Mouse (Mus musculus) urinary bladder, postnatal 4 days (tissue): Measurements from ENCODE around the gene Cyp46a1.
A peak's percentile ranks its signal among the peaks of the same experiment; 100 is the strongest.

Experiments
- DNase-seq, 2 experiments: peaks; one replicate each; pipeline ENCODE4 v3.0.0; 2021 to 2022; ENCODE audit warnings: low spot score in 2 of 2

Cyp46a1 gene

DNA sequence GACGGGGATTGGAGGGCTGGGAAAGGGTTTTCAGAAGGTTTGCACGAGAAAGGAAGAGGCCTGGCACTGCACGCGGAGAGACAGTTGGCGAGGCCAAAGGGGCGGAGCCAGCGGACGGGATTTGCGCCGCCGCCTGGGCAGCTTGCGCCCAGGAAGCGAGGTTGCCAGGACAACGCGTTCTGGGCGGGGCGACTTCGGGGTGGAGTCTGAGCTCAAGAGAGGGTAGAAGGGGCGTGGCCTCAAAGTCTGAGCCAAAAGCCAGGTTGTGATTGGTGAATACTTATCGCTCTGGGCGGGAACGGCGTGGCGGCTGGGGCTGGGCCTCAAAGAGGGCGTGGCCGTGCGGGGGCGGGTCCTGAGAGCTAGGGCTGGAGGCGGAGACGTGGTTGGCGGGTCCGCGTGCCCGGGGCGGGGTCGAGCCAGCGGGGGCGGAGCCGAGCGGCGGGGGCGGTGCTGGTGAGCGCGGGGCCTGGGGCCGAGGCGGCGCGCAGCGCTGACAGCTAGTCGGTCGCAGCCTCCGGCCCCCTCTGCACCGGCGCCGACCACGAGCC lies at the start of gene Cyp46a1:
TSS of gene Cyp46a1 (plus strand) at position 487 of the 551 bp plus-strand sequence.
- DNase-seq = peak; percentile 100

DNA sequence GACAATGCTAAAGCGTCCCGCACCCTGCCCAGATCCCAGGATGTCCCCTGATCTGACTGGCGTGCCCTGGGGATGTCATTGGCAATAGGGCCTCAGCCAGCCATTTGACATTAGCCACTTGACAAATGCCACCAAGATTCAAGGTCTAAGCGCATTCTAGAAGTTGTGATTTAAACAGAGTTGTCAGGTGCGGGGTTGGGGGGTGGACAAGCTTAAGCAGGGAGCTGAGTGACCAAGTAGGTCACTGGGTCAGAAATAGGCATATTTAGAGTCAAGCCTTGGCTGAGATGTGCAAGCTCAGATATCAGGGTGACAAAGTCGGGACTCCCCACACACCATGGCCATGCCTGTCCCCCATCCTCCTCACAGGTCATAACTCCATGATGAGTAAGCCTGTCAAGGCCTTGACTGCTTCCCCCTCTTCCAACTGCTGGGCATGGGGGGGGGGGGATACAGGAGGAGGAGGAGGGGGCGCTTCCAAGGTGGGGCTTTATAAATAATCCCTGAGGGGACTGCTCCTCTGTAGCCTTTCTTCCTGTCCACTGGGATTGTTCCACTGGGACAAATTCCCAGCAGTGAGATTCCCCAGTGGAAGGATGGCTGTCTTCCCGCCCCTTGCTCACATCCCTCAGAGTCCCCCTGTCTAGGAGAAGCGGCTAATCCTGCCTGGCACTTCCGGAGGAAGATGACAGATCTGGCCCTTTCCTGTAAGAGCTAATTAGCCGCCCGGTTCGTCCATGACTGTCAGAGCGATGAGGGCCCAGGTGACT lies 49.5 kb upstream of the Cyp46a1 start:
- no peak for DNase-seq

DNA sequence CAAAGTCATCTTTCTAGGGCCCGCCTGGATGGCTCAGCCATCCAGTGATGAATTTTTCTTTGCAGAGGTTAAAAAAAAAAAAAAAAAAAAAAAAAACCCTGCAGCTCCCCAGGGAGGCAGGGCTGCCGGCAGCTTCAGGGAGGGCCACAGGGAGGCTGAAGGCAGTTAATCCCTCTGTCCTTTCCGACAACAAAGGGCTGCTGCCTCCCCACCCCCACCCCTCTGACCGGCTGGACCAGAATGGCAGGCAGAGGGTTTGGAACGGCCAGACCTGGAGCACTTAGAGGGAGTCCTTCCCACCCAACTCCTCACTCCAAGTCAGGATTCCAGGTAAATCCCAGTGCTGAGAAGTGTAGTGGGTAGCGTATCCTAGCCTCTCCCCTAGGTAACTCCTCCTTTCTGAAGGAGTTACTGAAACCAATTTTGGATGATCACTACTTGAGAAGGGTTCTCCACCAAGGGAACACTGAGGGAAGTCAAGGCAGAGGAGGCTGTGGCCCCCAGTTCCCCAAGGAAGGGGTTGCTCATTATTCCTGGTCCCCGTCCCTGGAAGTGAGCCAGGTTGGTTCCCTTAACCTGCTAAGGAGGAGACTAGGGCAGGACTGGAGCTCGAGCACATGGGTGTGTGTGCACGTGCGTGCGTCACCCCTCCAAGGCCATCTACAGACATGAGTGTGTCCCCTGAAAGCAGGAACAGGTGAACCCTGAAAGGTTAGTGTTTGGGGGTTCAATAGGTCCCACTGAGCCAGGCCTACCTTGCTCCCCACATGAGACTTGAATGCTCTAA lies 48.8 kb upstream of the Cyp46a1 start:
- no peak for DNase-seq

DNA sequence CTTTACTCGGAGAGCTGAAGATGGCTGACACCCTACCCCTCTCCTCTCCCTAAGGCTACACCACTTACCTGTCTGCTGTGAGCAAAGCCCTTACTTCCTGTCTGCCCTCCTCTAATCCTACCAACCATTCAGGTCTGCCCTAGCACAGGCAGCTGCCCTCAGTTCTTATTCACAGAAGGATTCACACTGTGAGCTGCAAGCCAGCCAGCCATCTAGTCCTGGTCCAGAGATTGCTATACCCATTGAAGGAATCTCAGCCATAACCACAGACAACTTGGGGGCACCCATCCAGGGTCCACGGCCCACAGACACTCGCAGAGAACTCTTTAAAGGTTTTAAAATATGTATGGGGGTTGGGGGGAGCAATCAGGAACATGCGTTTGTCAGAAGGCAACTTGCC lies 47.8 kb upstream of the Cyp46a1 start:
- DNase-seq = no peak

DNA sequence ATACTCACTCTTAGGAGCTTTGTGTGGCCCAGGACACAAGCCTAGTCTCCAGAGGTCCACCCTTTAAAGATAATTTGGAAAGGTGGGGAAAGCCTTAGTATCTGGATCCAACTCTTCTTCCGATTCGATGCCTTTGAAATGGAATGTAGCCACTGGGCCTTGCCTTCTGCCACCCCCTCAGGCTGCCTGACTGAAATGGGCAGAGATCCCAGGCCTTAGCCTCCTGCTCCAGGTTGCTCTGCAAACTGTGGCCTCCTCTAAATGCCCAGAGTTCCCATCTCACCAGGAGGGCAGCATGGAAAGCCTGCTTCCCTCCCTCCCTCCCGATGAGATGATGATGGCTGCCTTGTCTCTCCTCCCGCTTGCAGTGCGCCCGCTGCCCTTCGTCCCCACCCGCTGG lies 47.2 kb upstream of the Cyp46a1 start:
- no peak for DNase-seq

DNA sequence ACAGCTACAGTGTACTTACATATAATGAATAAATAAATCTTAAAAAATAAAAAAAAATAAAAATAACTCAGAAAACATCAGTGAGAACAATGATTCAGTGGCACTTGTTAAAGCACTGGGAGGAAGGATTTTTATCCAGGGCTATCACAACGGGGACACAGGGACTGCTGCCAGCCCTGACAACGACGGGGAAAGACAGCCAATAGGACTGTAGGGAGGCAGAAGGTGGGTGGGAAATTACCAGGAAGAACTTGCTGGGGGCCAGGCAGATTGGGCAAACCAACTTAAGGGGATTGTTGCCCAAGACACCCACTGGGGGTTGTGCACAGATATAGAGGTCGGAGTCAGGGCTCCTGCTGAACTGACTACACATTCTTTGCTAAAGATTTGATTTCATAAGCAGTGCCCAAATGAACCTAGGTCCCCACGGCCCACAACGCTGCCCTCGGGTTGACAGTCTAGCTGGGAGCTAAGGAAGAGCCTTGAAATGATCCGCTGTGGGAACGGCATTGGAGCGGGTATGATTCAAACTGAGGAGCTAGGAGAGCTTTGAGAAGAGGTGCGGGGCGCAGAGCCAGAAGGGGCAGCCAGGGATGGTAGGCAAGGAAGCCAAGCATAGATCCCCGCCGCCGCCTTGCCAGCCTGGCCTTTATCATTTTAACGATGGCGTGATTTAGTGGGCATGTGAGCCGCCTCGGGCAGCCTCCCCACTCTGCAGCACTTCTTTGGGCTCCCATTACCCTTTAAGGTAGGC lies 45.9 kb upstream of the Cyp46a1 start:
- DNase-seq = no peak

DNA sequence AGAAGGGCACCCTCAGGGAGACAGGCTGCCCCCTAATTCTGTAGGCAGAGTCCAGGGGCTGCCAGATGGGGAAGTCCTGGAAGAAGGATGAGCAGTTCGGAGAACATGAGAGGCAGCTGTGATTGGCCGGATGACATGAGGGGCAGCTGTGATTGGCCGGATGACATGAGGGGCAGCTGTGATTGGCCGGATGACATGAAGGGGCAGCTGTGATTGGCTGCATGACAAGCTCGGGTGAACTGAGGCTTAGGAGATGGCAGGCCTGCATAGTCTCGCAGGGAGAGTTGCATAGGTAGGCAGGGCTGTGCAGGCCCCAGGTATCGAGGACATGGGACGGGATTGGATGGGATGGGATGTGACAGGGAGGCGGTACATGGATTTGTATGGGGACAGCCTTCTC lies 41.8 kb upstream of the Cyp46a1 start:
- DNase-seq = no peak

DNA sequence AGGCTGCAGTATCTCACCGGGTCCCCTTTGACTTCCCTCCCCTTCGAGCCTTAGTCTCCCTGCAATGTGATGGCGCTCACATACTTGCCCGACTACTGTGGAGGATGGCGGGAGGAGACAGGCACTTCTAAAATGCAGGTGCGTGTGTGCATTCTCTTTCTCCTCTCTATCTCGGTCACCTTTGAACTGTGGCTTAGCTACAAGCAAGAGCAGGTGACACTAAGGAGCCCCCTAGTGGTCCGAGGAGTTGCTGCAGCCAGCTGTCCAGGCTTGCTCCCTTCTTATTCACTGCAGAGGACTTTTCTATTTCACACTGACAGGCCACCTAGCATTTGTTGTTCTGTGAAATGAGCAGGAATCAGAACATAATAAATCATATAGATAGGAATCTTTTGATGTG lies 41.2 kb upstream of the Cyp46a1 start:
- peak; percentile 64 to 76 for DNase-seq

DNA sequence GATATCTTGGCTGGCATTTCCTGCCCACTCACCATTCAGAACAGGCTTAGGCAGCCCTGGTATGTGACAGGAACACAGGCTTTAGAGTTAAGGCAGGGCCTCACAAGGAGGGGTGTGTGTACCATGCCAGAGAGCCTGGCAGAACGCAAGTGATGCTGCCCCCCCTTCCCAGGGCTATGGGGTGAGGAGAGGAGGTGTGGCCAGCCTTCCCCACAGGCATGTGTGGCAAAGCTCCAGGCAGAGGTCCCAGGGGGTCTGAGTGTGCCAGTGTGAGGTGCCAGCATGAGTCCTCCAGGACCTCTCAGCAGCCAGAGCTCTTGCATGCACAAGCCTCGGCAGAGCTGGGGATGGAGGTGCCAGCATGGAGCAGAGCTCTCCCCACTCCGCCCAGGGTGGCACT lies 39.6 kb upstream of the Cyp46a1 start:
- no peak for DNase-seq

DNA sequence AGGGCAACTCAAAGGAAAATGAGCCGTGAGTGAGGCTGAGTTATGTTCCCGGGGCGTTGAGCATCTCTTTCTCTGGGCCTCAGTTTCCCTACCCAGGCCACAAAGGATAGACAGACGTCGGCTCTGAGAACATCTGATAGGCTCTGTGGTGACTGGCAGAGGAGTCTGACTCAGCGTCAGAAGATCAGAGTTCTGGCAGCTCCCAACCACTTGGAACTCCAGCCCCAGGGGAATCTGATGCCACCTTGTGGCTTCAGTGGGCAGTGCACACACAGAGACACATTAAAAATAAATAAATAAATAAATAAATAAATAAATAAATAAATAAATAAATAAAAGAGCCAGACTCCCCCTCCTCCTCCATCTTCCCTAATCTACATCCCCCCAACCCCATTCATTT lies 37.1 kb upstream of the Cyp46a1 start:
- no peak for DNase-seq

DNA sequence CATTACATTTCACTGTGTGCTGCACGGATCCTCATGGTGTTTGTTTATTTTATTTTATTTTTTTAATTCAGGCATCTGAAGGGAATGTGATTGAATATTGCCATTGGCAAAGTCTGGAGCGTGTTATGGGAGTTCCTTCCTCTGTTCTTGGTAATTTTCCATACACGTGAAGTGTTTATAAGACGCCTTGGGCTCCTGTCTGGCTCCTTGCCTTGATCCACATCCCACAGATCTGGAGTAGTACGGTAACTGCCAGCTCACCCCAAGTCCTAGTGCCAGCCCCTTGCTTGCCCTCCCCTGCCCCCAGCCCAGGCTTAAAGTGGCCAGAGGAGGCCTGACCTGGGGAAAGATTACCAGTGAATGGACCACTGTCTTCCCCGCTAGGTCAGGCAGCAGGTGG lies 33.2 kb upstream of the Cyp46a1 start:
- no peak for DNase-seq

DNA sequence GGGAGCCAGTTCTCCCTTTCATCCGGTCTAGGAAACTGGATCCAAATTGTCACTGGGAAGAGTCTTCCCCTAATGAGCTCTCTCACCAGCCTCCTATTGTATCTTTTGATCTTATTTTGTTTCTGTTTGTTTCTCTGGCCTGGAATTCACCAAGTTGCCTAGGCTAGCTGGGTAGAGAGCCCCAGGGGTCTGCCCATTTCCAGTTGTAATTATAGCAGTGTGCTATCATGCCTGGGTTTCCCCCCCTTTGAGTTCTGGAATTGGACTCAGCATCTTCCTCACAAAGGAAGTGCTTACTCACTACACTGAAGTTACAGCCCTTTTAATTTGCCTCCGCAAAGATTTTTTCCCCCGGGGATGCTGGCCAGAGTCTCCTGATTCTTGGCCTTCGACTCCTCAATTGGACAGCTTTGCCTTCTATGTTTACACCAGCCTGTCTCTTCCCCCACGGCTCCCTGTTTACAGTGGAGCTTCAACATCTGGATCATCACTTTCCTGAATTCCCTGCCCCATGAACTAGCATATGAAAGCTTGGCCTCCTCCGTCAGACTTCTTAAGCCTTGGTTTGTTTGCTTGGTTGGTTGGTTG lies 30.3 kb upstream of the Cyp46a1 start:
- no peak for DNase-seq

DNA sequence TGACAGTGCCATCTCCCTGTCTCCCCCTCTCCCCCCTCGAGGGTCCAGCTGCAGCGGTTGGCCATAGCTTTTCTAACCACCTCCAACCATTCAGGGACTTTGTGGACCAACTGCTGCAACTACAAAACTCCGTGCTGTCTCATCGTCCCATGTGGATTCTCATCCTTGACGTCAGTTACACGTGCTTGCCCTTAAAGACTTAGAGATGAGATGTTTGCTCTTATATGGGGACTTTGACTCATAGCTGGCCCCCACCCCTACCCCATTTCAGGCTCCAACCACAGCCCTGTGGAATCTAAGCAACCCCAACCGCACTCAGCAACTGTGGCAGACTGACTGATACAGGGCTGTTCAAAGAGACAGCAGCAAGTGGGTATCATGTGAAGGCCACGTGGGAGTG lies 29.0 kb upstream of the Cyp46a1 start:
- DNase-seq = no peak

DNA sequence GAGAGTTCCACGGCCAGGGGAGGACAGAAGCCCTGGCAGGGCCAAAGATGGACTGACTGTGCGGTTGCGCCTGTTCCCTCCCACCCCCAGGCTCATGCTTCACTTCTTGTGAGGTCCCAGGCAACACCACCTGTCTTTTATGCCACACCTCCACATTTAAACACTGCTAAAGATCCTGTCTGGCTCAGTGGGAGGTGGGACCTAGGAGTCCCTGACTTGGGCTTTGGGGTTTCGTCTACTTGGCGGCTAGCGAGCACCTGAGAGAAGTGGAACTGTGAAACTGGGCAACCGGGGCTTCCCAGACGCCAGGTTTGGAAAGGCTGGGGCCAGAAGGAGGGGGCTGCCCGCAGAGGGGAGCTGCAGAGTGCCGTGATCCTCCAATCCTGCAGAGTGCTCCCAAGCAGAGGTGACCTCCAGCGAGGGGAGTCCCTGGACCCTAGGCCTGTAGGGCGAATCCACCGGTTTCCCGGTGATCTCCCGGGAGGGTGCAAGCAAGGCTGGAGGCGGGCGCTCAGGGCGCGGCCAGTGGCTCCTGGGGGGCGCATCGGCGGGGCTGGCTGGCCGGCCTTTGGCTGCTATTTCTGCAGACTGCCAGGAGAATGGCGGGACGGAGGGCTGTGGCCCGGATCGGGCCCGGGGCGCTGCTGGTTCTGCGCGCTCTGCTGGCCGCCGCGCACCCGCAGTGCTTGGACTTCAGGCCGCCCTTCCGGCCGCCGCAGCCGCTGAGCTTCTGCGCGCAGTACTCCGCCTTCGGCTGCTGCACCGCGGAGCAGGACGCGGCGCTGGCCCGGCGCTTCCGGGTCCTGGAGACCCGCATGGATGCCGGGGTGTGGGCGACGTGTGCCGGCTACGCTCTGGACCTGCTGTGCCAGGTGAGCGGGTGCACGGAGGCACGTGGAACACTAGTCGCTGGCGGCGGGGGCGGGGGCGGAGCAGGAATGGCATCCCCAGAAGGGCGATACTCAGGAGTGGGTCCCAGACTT lies 28.1 kb upstream of the Cyp46a1 start, which contains the start of gene Hhipl1:
TSS of gene Hhipl1 (plus strand) at position 459 of the 983 bp plus-strand sequence.
- no peak for DNase-seq

DNA sequence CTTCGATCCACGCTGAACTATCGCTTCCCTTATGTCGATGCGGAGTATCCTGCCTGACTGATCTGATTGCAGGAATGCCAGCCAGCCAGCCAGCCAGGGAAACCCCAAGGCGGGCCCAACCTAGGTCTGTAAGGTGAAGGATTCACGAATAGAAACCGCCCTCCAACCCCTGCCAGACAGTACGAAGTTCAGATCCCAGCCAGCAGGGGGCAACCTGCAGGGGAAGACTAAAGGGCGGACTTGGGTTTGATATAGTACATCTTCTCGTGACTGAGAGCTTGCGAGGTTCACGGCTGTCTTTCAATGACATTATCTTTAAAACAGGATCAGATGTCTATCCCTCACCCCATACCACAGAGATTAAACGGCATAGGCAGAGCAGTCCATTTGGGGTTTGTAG lies 26.6 kb upstream of the Cyp46a1 start:
- no peak for DNase-seq

DNA sequence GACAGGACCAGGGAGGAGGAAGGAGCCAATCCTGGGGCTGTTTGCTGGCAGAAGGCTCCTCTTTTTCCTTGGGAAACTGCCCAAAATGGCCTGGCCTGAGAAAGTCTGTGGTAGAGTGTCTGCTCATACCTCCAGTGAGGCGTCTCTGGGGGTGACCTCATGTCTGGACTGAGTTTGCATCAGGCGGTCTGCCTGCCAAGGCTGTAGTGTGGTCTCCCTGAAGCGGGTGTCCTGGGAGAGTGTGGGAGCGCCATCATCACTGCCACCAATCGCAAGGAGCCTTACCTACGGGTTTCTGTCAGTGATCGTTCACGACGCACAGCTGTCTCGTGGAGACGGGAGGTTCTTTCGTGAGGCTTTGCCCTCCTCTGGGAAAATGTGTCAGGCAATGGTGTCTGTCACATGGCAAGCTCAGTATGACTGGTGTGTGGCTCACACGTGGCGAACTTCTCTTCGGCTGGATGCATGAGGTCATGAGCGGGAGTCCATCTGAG lies 25.8 kb upstream of the Cyp46a1 start:
- DNase-seq = peak in 1 of 2 experiments; percentile 46

DNA sequence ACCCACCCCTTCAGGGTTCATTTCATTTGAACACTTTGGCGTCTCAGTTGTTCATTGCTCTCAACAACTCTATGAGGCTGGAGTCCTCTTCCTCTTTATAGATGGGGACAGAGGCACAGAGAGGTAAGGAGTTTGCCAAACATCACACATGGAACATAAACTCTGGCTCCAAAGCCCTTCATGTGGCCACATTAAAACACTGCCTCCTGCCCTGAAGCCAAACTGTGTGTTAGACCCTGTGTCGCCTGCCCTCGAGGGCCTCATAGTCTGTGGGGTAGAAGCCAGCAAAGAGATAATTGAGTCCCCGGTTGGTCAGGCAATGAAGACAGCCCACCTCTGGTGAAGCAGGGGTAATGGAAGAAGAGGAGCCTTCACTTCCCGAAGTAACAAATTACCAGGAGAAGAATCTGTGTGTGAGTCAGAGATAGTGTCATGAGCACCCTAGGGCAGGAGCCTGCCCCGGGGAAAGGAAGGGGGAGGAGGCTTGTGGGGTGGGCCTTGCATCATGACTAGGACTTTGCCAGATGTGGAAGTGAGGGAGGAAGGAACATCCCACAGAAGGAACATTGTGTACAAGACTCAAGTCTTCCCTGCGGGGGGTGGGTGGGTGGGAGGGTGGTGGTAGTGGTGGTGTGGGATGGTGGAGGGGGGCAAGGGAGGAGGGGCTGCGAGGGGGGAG lies 24.9 kb upstream of the Cyp46a1 start:
- DNase-seq = no peak

DNA sequence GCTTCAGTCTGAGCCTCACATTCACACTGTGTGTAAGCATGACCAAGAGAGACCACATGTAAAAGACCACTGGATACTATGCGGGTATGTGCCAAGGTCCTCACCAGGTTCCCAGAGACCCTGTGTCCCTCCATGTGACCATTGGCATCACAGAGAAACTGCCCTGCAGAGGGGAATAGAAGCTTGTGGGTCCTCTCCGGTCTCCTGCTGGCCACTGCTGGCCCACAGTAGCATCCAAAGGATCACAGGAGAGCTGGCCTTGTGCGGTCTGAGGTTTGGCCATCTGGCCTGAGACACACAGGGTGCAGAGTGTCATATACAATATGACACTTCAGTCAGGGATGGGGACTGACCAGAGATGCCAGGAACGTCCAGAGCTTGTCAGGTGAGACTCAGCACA lies 24.1 kb upstream of the Cyp46a1 start:
- no peak for DNase-seq

DNA sequence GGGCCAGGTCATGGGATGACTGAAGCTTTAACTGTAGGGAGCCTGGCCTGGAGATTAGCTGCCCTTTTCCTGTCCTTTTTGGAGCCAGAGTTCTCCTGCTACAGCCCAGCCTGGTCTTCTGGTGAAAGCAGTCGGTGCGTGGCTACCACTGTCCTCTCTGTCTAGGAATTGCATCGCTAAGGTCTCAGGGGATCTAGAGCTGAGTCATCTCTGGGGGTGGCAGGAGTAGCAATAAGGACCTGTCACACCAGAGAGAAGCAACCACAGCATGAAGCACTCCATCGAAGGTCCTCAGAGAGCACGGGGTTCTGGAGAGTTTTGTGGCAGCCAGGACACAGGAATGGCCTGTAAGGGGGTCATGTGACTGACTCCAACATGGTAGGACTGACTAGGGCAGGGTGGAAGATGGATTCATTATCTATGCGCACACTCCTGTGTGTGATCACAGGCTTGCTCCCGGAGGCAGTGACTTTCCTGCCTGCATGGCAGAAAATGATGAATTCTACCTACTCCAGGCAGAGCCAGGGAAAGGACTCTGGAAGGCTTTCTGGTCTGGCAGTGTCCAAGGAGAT lies 23.6 kb upstream of the Cyp46a1 start:
- DNase-seq = no peak
